In genomic region chr5:129941495-129942045, GRCm38 (mm10) we compare ENCODE assay signal across 8 mouse cellular contexts. TPM values are rescaled to one million over a fixed set of nuclear protein-coding genes. Genes with fewer than 3 reads are reported as not detected.
DNase-seq lines count a peak whose midpoint lies in the region; ATAC-seq lines count a peak whose summit lies in the region.

Gene Vkorc1l1 (plus strand): TSS chr5:129941970.

- H3K4me2 ChIP-seq in hindbrain, embryonic 11.5 days (replicated peaks; ENCODE audit: low read depth, low read length), result peak within 1 kb of the TSS; percentile 75

- H3K4me3 ChIP-seq in hindbrain, embryonic 11.5 days (ENCODE audit: low read depth, low read length), result peak within 1 kb of the TSS; percentile 85

- H3K36me3 ChIP-seq in hindbrain, embryonic 11.5 days (ENCODE audit: control insufficient read depth, insufficient read depth, low read length), result no peaks in the 10 kb centered on the region

- no peaks in the 10 kb centered on the region for H3K4me1 ChIP-seq in hindbrain, embryonic 11.5 days (replicated peaks; ENCODE audit: control insufficient read depth, insufficient read depth, low read length)

- DNase-seq in Muller cell, postnatal 12 days (ENCODE audit: inconsistent ontology term), result peak; percentile 99
- peak; percentile 98 for DNase-seq in cerebellum, adult 9-11 months
- peak; percentile 94 to 99 for DNase-seq in frontal cortex, adult 2 months (ENCODE audit: extremely low spot score in 1 of 2, low spot score in 1 of 2)
- peak; percentile 99 for DNase-seq in hindbrain, embryonic 11.5 days (ENCODE audit: low spot score)
- peak; percentile 99 for DNase-seq in layer of hippocampus, postnatal 10 days (ENCODE audit: low spot score in 2 of 2)
- DNase-seq in lung, postnatal 10 days, result peak; percentile 99
- DNase-seq in ovary, postnatal 36 days (ENCODE audit: low spot score), result peak; percentile 99
- peak; percentile 99 for DNase-seq in thymus, postnatal 25 days

- WGBS in hindbrain, embryonic 11.5 days, result under 1% methylated on average over 54 of the region's 59 CpGs

- peak within 1 kb of the TSS; percentile 84 for H3K9ac ChIP-seq in hindbrain, embryonic 11.5 days (ENCODE audit: low read depth, low read length)

- H3K27me3 ChIP-seq in hindbrain, embryonic 11.5 days (ENCODE audit: control insufficient read depth, insufficient read depth, low read length), result no peaks in the 10 kb centered on the region

- H3K27ac ChIP-seq in hindbrain, embryonic 11.5 days (ENCODE audit: low read depth, low read length), result peak within 1 kb of the TSS; percentile 58; the same call in 1 of the 2 replicates

- no peaks in the 10 kb centered on the region for H3K9me3 ChIP-seq in hindbrain, embryonic 11.5 days (ENCODE audit: control insufficient read depth, low read length)

- ATAC-seq in hindbrain, embryonic 11.5 days (ENCODE audit: low FRiP score), result peak; percentile 96

RNA-seq across cellular contexts. Expression of gene Vkorc1l1, which starts in this region (rescaled TPM):
- 38.1 and 40.1 TPM in 2 replicates for polyA plus RNA-seq in frontal cortex, adult 2 months (2012; rRNA removed)
- 28.5 and 34.1 TPM in 2 replicates for polyA plus RNA-seq in hindbrain, embryonic 11.5 days (2014; fragmentation: Nextera tagmentation; extraction: Ambion mirVana)
- 10 to 100 TPM; 46.7 to 49.4 TPM for total RNA-seq in layer of hippocampus, postnatal 10 days (2021)

Comparison
In these comparisons a context has a peak if more than half of its experiments do, and no peak if none do; other contexts are left out.
1. Peak in every context shown above with its lines: DNase-seq, ATAC-seq, H3K4me3 ChIP-seq and H3K27ac ChIP-seq.